Mouse (Mus musculus) G1E (cell line): Measurements from ENCODE around the gene C130026I21Rik. TPM values are rescaled to one million over a fixed set of nuclear protein-coding genes. Genes with fewer than 3 reads are reported as not detected.
"Not testable (repeated sequence)": the region's sequence is repeated elsewhere in the genome, so short reads cannot be mapped to it uniquely, and the experiment has no call there.

ENCODE experiments used
- ATAC-seq: 2 replicates; pipeline ENCODE4 v1.8.0; 2016; ENCODE audit warnings: mild to moderate bottlenecking; ENCODE audit not compliant: insufficient number of reproducible peaks, poor library complexity, low FRiP score, severe bottlenecking; ENCODE audit errors: extremely low read depth
- DNase-seq: peaks from one replicate; pipeline ENCODE4 v3.0.0; 2012; ENCODE audit warnings: low spot score
- H3K27me3 ChIP-seq: 2 replicates; pipeline ENCODE4 v1.6.1; 2012; ENCODE audit warnings: mild to moderate bottlenecking, low read length, inconsistent platforms; ENCODE audit not compliant: insufficient read depth
- H3K36me3 ChIP-seq: replicated peaks from 2 replicates; pipeline ENCODE3; 2012; ENCODE audit warnings: mild to moderate bottlenecking, inconsistent platforms
- H3K4me1 ChIP-seq: 2 replicates; pipeline ENCODE4 v1.6.1; 2012; ENCODE audit warnings: low read depth, low read length, inconsistent platforms, mixed read lengths; ENCODE audit not compliant: insufficient read depth
- H3K4me3 ChIP-seq: 2 replicates; pipeline ENCODE4 v1.5.1; 2012; ENCODE audit warnings: low read depth, mild to moderate bottlenecking, inconsistent platforms, low read length, moderate library complexity, mixed read lengths
- H3K9me3 ChIP-seq: replicated peaks from 2 replicates; pipeline ENCODE4 v1.6.1; 2012; ENCODE audit warnings: inconsistent platforms
- polyA plus RNA-seq: library from polyadenylated mRNA; stranded (reverse); fragments of >175 nt; gene quantifications from 2 replicates; pipeline ENCODE4 v1.2.3, GENCODE M21; 2012
- total RNA-seq, 2 experiments: library from RNA; stranded (forward) in 1 of 2; stranded (reverse) in 1 of 2; fragments of 200-1000 nt in 1 of 2; fragments of >200 nt in 1 of 2; fragmentation: Nextera tagmentation in 1 of 2; gene quantifications; 2 replicates each; pipeline ENCODE4 v1.2.3; 2014 to 2017

C130026I21Rik gene
- total and polyA plus RNA-seq, 3 experiments, result 4.1 TPM; not detected in 2

DNA sequence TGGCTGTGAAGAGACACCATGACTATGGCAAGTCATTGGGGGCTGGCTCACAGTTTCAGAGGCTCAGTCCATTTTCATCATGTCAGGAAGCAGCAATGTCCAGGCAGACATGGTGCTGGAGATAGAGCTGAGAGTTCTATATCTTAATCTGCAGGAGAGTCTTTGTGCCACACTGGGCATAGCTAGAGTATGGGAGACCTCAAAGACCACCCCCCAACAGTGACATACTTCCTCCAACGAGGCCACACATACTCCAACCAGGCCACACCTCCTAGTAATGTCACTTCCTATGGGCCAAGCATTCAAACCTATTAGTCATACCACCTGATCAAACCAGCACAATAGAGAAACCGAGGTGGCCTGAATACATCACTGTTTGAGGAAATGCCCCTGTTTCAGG is 63.8 kb downstream of the C130026I21Rik start:
- ATAC-seq, H3K27me3 ChIP-seq, H3K4me3 ChIP-seq, H3K36me3 ChIP-seq, DNase-seq, H3K4me1 ChIP-seq: not testable (repeated sequence)
- peaks cover 11% of the 10 kb centered on the region for H3K9me3 ChIP-seq

DNA sequence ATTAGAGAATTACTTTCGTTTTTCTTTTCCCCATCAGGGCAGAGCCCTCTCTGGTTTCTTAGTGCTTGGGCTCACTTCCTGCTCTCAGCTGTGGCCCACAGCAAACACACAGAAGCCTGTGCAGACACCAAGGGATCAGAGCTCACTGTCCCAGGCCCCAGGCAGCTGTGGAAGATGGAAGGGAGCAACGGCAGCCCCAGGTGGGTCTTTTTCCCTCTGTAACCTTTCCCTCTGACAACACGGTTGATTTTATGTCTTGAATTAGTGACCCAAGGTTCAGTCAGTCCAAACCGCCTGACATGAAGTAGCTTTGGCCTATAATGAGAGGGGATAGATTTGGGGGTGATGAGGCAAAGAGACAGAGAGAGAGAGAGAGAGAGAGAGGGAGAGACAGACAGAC is 70.8 kb downstream of the C130026I21Rik start:
- H3K4me3 ChIP-seq, H3K9me3 ChIP-seq, H3K27me3 ChIP-seq, H3K4me1 ChIP-seq, ATAC-seq, H3K36me3 ChIP-seq, DNase-seq: not testable (repeated sequence)

DNA sequence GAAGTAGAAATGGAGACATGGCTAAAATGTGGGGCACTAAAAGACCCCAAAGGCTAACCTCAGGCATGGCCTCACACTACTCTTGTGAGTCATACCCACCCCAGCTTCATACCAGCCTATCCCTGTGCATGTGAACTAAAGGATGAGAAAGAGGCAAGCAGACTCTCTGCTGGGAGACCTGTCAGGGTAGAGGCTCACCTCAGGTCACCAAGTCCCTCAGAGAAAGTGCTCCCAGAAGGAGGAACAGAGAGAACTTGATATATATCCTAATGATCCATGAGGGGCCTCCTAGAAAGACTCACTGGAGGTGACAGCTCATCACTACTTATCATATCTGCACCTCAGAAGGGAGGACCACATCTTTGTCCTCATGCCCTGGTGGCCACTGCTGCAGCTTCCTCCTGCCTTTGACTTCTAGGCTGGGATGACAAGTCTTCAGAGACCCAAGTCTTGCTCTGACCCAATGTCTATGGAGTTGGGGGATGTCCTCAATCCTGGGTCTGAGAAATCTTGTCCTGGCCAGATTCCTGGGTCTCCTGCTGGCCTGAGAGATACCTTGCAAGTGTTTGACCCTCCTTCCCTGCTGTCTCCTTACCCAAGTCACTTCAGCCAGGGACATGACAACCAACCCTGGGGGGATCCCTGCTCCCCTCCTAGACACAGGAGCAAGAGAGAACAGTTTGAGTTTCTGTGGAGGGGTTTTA is 71.6 kb downstream of the C130026I21Rik start:
- not testable (repeated sequence) for H3K4me1 ChIP-seq, H3K9me3 ChIP-seq, H3K27me3 ChIP-seq, H3K36me3 ChIP-seq, DNase-seq, H3K4me3 ChIP-seq, ATAC-seq

DNA sequence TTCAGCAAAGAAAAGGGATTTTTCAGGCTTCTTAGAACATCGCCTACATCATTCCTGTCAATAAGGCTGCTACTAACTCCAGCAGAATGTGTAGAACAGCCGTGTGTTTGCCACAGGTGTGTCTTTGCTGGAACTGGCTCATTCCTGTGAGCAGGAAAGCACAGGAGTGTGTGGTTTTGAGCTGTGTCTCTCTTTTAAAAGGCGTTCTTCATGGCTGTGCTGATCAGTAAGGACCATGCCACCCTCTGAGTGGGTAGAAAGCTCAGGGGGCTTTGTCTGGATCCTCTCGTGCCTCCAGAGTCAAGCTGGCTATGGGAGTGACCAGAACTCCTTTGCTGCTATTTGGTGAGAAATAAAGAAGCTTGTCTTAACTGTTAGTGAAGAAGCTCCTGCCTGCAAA is 73.6 kb downstream of the C130026I21Rik start:
- not testable (repeated sequence) for ATAC-seq, H3K9me3 ChIP-seq, H3K4me3 ChIP-seq, H3K4me1 ChIP-seq, H3K27me3 ChIP-seq, H3K36me3 ChIP-seq, DNase-seq

DNA sequence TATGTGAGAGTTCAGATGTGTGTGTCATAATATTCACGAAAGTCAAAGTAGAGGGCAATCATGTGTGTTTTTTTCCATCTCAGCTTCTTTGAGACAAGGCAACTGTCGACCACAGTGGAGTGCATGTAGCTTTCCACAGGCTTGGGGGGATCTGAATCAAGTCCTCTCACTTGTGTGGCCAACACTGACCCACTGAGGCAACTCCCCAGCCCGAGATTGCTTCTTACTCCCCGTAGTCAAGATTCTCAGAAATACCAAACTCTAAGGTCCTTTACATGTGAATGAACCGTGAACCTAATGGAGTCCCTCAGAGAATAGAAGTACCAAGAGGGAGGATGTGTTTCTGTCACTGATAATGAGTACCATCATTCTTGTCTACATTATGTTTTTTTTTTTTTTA is 76.6 kb downstream of the C130026I21Rik start:
- not testable (repeated sequence) for H3K27me3 ChIP-seq, H3K4me3 ChIP-seq, H3K9me3 ChIP-seq, H3K36me3 ChIP-seq, H3K4me1 ChIP-seq, DNase-seq, ATAC-seq

DNA sequence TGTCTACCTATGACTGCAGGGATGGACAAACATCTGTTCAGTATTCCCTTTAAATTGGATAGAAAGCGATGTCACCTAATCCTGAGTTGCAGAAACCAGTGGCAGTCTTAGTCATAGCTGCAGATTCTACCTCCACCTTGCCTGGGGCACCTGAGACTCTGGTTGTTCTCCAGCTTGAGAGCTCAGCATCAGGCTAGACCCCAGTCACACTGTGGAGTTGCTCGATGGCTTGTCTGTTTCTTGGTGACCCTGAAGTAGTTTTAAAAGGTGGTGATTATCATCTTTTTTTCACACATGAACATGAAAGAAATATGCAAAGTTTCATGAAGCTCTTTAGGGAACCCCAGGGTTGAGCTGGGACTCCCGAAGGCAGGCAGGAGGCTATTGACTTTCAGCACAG is 88.4 kb downstream of the C130026I21Rik start:
- H3K4me3 ChIP-seq, ATAC-seq, H3K27me3 ChIP-seq, H3K9me3 ChIP-seq, DNase-seq, H3K36me3 ChIP-seq, H3K4me1 ChIP-seq: not testable (repeated sequence)

DNA sequence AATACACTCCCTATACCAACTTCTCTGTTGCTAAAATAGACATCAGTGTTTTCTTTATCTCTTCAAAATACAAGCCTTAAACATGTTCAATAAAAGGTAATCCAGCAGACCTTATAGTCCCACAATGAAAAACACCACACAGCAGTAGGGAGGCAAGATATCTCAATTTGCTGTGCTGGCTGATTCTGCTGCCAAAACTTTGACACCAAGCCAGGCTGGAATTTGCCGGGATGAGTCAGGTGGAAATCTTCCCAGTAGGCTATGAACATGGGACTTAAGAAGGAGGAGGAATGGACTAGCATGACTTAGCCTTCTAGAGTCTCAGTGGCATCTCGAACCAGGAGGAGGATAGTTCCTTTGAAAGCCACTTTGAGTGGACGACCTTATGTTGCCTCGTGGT is 91.4 kb downstream of the C130026I21Rik start:
- not testable (repeated sequence) for ATAC-seq, H3K36me3 ChIP-seq, H3K4me3 ChIP-seq, H3K9me3 ChIP-seq, DNase-seq, H3K4me1 ChIP-seq, H3K27me3 ChIP-seq

DNA sequence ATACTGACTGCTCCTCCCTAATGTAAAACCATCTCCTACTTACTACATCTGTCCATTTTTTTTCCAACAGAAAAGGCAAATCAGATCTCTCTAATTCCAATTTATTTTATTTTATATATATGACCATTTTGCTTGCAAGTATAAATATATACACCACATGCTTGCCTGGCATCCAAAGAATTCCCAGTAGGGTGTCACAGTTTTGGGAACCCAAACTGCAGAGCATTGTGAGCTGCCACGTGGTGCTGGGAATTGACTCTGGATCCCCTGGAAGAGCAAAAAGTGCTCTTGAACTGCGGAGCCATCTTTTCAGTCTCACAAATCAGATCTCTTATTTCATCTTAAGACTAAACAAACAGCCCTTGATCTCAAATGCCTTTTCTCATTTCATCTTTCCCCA is 107.5 kb downstream of the C130026I21Rik start:
- H3K27me3 ChIP-seq, H3K4me3 ChIP-seq, DNase-seq, H3K36me3 ChIP-seq, ATAC-seq, H3K9me3 ChIP-seq, H3K4me1 ChIP-seq: not testable (repeated sequence)

DNA sequence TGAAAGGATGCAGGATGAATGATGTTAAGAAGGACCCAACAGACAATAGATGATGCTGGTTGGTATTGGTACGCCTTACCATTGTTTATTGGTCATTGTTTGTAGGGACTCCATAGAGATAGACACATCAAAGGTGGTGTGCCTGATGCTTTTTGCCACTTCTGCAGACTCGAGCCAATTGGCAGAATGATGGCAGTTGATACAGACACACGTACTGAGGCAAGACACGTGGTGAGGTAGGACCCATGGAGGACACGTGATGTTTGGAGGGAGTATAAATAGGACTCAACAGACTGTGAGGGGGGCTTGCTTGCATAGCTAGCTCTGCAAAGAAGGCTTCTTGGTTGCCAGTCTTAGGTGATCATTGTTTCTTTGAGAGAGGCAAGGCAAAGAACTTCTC is 115.2 kb downstream of the C130026I21Rik start:
- DNase-seq, H3K4me3 ChIP-seq, H3K36me3 ChIP-seq, ATAC-seq, H3K9me3 ChIP-seq, H3K4me1 ChIP-seq, H3K27me3 ChIP-seq: not testable (repeated sequence)

DNA sequence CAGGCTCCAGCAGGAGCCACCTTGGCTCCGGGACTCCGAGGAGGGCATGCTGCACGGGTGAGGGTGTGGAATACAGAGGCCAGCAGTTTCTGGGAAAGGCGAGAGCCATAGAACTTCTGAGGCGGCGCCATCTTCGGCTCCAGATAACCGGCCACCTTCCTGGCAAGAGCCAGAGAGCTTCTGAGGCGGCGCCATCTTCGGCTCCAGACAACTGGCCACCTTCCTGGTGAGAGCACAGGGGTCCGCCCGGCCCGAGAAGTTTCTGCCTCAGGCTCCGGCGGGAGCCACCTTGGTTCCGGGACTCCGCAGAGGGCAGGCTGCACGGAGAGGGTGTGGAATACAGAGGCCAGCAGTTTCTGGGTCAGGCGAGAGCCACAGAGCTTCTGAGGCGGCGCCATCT is 136.7 kb downstream of the C130026I21Rik start:
- not testable (repeated sequence) for DNase-seq, ATAC-seq, H3K9me3 ChIP-seq, H3K27me3 ChIP-seq, H3K36me3 ChIP-seq, H3K4me1 ChIP-seq, H3K4me3 ChIP-seq

DNA sequence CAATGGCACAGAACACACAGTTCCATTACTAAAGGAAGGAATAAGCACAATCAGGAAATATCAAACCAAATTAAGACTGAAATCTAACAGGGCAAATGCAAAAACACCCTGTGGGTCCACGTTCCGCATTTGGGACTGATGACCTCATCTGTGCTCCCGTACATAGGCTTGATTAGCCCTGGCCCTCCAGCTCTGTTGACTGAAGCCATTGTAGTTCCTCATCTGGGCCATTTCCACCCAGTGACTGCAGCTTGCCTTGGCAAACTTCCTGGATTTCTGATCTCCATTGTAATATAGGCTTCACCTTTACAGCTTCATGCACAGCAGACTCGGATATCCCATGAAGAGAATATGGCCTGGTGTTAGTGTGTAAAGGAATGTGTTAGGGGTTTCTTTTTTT is 148.5 kb downstream of the C130026I21Rik start:
- DNase-seq, result not testable (repeated sequence)

DNA sequence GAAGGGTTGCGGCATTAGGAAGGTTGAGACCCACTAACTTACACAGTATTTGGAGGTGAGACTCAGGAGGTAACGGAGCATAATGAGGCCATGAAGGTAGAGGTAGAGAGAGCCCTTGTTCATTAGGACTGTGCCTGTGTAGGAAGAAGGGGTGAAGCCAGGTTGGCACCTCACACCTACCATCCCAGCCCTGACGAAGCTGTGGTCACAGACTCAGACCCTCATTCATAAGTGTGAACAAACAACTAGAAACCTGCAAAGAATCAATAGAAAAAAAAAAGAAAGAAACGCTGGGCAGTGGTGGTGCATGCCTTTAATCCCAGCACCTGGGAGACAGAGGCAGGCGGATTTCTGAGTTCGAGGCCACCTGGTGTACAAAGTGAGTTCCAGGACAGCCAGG is 152.0 kb downstream of the C130026I21Rik start:
- H3K36me3 ChIP-seq, H3K27me3 ChIP-seq, DNase-seq, H3K4me3 ChIP-seq, H3K4me1 ChIP-seq, ATAC-seq: not testable (repeated sequence)
- peaks cover 16% of the 10 kb centered on the region for H3K9me3 ChIP-seq

More for the DNA sequence above, 148.5 kb downstream of the C130026I21Rik start:
- not testable (repeated sequence) for H3K27me3 ChIP-seq, ATAC-seq, H3K4me3 ChIP-seq, H3K36me3 ChIP-seq, H3K4me1 ChIP-seq
- peaks cover 13% of the 10 kb centered on the region for H3K9me3 ChIP-seq
